Mouse (Mus musculus): ENCODE measurements around the gene Ccdc65. TPM values are rescaled to one million over a fixed set of nuclear protein-coding genes. Genes with fewer than 3 reads are reported as not detected.

Ccdc65 gene
- polyA plus RNA-seq, 1 experiment: not detected

GRCm38 (mm10) chr15:98681633-98682032, 26.4 kb upstream of the Ccdc65 start:
- TF ChIP-seq GATA1 (IDR thresholded peaks at IDR 0.05; ENCODE audit: low read length): no peak

DNA sequence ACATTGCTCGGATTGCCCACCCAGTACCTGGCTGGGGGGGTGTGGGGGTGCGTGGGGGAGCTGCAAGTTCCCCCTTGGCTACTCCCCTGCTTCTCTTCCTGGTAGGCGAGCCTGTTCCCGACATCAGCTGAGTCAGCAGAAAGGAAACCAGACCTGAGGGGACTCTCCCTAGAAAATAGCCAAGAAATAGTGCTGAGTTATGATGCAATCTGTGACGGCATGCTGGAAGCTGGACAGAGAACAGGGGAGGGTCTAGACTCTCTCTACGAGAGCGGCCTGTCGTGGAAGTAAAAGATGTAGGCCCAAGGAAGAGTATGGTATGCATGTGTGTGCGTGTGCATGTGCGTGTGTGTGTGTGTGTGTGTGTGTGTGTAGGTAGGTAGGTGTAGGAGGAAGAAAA, 24.8 kb upstream of the Ccdc65 start:
- TF ChIP-seq GATA1 (IDR thresholded peaks at IDR 0.05; ENCODE audit: low read length): no peak

GRCm38 (mm10) chr15:98683746-98684145, 24.3 kb upstream of the Ccdc65 start:
- TF ChIP-seq GATA1 (IDR thresholded peaks at IDR 0.05; ENCODE audit: low read length): no peak

- TF ChIP-seq GATA1 (IDR thresholded peaks at IDR 0.05; ENCODE audit: low read length): no peak
These were observed 22.1 kb upstream of the Ccdc65 start for GRCm38 (mm10) chr15:98685926-98686325.

DNA sequence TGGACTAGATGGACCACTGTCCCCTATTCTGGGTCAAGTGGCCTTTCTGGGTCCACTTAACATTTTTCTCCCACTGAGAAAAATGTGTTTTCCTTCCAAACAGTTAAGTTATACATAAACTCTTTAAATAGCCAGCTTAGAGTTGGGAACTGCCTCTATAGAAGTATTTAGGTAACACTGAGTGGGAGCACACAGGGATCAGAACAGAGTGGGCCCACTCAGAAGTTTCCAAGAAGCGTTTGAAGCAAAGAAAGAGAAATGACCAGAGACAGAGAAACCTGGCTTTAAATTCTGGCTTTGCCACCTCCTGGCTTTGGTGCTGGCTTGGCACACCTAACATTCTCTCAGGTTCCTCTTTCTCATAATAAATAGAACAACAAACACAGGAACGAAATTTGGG, 18.3 kb upstream of the Ccdc65 start:
- no peak for TF ChIP-seq GATA1 (IDR thresholded peaks at IDR 0.05; ENCODE audit: low read length)

DNA sequence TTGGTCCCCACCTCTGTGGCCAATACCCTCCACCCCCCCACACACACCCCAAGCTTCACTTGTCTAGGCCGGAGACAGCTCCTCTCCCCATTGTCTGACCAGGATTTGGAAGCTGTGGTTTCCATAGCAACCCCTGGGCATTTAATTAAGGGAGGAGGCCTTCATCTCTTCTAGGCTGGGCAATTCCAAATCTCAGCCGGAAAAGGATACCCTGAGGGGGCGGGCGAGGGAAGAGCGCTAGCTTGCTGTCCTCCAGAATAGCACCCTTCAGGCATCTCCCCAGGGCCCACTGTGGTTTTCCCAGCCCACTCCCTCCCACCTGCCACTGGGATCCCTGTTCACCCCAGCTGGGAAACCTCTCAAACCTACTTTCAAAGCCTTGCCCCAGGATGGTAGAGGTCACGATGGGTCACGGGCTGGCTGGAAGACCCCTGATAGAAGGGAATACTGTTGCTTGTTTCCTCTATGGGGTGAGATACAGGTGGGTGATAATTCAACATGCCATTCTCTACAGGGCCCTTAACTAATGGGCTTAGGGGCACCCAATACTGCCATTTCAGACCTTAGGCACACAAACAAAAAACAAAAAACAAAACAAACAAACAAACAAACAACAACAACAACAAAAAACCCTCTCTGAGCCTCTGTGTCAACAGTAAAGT, 16.4 kb upstream of the Ccdc65 start:
- no peak for TF ChIP-seq GATA1 (IDR thresholded peaks at IDR 0.05; ENCODE audit: low read length)

DNA sequence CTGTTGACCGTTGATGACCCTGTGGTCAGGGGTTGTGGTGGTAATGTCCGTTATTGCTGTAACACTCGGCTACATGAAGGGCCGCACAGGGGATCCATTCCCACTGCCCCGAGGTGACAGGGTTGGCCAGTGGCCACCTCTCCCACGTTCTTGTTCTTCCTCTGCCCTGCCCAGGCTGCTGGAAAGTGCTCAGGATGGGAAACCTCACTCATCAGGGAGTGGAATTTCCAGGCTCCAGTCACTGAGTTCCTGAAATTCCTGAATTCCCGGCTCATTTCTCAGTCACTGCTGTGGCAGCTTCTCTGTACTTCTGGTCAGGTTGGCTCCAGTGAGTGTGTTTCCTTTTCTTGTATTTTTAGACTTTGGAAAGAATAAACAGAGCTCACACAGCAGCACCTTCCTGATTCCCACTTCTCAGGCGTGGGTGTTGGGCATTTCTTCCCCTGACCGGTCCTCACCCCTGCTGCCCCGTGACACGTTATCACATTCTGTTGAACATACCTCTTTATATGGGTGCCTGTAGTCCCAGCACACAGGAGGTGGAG, 15.8 kb upstream of the Ccdc65 start:
- TF ChIP-seq GATA1 (IDR thresholded peaks at IDR 0.05; ENCODE audit: low read length): no peak

DNA sequence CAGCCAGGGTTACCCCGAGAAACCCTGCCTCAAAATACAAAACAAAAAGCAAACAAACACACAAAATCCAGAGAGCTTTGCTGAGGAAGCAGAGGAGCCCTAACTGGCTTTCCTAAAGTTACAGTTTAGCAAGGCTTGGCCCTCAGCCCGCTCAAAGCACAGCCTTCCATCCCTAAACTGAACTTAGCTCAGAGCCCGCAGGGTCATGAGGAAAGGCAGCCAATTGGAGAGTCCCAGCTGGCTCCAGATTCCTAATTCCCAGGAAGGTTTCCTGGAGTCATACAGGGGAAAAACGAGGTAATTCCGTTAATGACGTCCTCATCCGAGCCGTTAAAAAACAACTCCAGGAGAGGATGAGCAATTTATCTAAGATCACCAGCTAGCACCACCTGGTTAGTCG, 12.3 kb upstream of the Ccdc65 start:
- no peak for TF ChIP-seq GATA1 (IDR thresholded peaks at IDR 0.05; ENCODE audit: low read length)

DNA sequence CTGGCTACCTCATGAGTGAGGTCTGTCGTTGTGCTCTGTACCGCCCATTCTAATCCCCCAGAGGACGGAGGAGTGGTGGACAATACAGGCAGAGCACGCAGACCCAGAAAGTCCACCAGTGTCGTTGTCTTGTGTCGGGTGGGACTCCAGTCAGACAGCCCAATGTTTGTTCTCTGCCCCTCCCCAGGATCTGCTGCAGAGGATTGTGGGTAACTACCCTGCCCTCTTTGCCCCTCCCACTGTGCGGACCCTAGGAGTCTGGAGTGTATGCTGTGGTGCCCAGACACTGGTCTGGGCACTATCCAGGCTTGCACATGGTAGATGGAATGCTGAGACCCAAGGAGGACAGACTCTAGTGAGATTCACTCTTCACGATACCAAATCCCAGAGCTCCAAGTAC, 11.8 kb upstream of the Ccdc65 start:
- TF ChIP-seq GATA1 (IDR thresholded peaks at IDR 0.05; ENCODE audit: low read length): no peak

DNA sequence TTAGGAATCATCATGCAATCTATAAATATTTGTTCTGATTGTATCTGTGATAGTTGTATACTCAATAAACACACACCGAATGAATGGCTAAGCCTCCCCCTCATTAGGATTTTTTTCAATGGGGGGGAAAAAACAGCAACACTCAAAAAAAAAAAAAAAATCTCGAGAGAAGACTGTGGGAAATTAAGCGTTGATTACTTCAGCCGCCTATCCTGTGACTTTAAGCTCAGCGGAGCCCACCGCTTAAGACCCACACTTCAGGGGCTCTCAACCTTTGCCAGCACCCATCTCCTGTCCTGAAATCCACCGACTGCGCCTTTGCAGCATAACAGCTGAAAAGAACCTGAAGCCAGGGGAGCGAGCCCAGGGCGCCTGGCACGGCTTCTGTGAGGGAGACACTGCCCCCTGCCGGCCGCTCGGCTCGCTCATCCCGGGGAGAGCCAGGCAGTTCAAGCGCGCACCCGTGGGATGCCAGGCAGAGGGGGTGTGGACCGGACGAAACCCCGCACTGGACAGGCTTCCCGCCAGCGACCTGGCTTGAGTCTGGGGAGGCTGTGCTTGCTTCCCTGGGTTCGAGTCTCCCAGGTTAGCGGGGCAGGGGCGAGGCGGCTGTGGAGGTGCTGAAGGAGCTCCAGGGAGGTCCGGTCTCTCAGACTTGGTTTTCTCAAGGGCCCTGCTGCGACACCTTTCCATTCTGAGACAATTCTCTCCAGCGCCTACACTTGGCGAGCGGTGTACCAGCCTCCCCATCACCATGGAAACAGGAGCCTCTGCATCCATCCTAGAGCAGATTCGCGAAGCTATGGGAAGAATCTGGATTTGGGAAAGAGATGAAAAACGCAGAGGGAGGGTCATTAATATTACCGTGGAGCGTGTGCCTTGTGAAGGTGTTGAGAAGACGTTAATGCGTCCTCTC, 8.6 kb upstream of the Ccdc65 start:
- TF ChIP-seq GATA1 (IDR thresholded peaks at IDR 0.05; ENCODE audit: low read length): no peak

DNA sequence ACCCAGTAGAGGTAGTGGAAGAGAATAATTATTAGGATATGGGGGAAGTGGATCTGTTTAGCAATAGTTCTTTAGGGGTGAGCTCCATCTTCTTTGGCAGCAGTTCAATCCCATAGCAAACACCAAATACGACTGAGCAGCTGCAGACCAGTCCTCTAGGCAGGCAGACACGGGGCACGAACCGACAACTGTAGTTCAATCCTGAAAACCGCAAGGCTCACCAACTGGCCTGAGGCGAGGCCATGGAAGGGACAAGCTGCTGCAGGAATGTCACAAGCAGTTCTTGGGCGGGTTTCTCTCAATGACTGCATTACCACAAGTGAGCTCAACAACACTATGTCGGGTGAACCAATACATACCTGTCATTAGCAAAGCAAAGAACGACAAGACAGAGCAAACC, 3.7 kb upstream of the Ccdc65 start:
- TF ChIP-seq GATA1 (IDR thresholded peaks at IDR 0.05; ENCODE audit: low read length): no peak

GRCm38 (mm10) chr15:98710442-98710841, 2.4 kb downstream of the Ccdc65 start:
- no peak for TF ChIP-seq GATA1 (IDR thresholded peaks at IDR 0.05; ENCODE audit: low read length)

DNA sequence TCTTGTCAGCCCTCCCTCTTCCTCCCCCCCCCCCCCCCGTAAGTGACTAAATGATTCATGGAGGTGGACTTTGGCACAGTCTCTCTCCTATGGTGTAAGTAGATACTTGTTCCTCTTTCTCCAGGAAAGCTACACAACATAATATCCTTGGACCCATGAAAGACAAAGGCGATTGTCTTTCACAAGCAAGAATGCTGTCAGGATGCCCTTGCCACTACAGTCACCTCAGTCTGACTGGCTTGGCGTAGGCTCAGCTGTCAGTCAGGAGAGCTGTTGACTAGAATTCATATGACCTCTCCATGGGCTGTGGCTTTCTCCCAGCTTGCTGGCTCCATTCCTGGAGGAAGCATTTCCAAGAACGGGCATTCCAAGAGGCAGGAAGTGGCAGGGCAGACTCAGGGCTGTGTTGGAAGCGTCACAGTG, 6.2 kb downstream of the Ccdc65 start:
- no peak for TF ChIP-seq GATA1 (IDR thresholded peaks at IDR 0.05; ENCODE audit: low read length)

GRCm38 (mm10) chr15:98717301-98717700, 9.3 kb downstream of the Ccdc65 start:
- no peak for TF ChIP-seq GATA1 (IDR thresholded peaks at IDR 0.05; ENCODE audit: low read length)

DNA sequence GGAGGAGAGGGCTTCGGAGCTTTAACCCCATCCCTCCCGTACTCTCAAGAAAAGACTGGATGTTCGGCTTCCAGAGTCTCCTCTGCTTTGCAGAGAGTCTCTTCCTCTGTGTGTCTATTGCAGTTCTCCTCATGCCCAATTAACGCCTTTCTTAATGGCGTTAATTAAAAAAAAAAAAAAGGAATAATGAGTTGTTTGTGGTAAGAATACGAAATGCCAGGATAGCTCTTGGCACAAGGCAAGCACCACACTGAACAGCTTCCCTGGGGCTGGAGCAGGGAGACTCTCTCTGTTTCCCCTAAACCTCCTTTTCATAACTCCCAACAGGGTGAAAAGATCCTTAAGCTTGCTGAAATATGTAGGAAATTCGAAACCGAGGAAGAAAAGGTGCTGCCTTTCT, 14.2 kb downstream of the Ccdc65 start:
- TF ChIP-seq GATA1 (IDR thresholded peaks at IDR 0.05; ENCODE audit: low read length): no peak

GRCm38 (mm10) chr15:98722854-98723253, 14.8 kb downstream of the Ccdc65 start:
- no peak for TF ChIP-seq GATA1 (IDR thresholded peaks at IDR 0.05; ENCODE audit: low read length)

Measured in G1E-ER4 (cell line).